23 mouse cellular contexts compared by ENCODE assay signal in the genomic region with DNA sequence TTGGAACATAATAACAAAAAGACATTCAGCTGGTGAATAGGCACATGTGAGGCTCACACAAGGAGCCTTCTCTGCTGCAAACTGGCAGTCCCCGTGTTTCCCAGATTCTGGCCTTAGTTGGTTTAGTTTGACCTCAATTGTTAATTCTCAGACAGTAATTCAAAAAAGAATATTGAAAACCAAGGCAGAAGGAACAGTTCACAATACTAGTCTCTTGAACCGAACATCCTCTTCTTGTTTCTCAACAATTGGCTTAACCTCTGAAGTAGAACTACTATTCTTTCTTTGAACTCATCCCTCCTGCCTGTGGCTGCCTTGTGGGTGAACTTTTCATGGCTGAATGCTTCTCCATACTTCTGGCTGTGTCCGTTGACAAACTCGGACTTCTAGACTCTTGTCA.
A peak's percentile ranks its signal among the peaks of the same experiment; 100 is the strongest.
DNase-seq lines count a peak whose midpoint lies in the region; ATAC-seq lines count a peak whose summit lies in the region.
"Had no signal": no experiment of that assay in that cellular context is flagged by ENCODE, and none has a peak within 500 bp of the region (broad histone marks: within the 10 kb centered on the region; RNA-seq: fewer than 3 reads in every experiment).

No protein-coding gene starts in this region.

- no peak for ATAC-seq in midbrain, embryonic 11.5 days (ENCODE audit: low FRiP score)
- ATAC-seq in midbrain, embryonic 14.5 days (ENCODE audit: low FRiP score, low TSS enrichment) = no peak
- ATAC-seq: forebrain, embryonic 14.5 days; forebrain, embryonic 16.5 days; Patski had no signal

- no peaks in the 10 kb centered on the region for H3K9me3 ChIP-seq in midbrain, embryonic 11.5 days (ENCODE audit: control insufficient read depth, low read length)
- H3K9me3 ChIP-seq in midbrain, embryonic 14.5 days (ENCODE audit: control insufficient read depth, low read length) = no peaks in the 10 kb centered on the region
- H3K9me3 ChIP-seq: embryonic facial prominence, embryonic 13.5 days; embryonic facial prominence, embryonic 15.5 days; forebrain, embryonic 10.5 days; forebrain, embryonic 12.5 days had no signal

- no peak overlapping the region for H3K27ac ChIP-seq in midbrain, embryonic 11.5 days (ENCODE audit: low read depth, low read length)
- H3K27ac ChIP-seq in midbrain, embryonic 14.5 days (replicated peaks; ENCODE audit: low read depth, low read length) = no peak overlapping the region
- H3K27ac ChIP-seq: embryonic facial prominence, embryonic 13.5 days; embryonic facial prominence, embryonic 15.5 days; forebrain, embryonic 10.5 days; forebrain, embryonic 12.5 days had no signal

- no peak overlapping the region for H3K4me3 ChIP-seq in midbrain, embryonic 11.5 days (ENCODE audit: low read depth, low read length)
- H3K4me3 ChIP-seq in midbrain, embryonic 14.5 days (replicated peaks; ENCODE audit: low read depth, low read length) = no peak overlapping the region
- H3K4me3 ChIP-seq: embryonic facial prominence, embryonic 13.5 days; embryonic facial prominence, embryonic 15.5 days; erythroblast, embryonic 14.5 days; forebrain, embryonic 10.5 days; forebrain, embryonic 12.5 days had no signal

- 17% methylated on average over 4 of the region's 4 CpGs for WGBS in midbrain, embryonic 11.5 days
- 11% methylated on average over 4 of the region's 4 CpGs for WGBS in midbrain, embryonic 14.5 days

- H3K4me1 ChIP-seq in midbrain, embryonic 11.5 days (ENCODE audit: control insufficient read depth, insufficient read depth, low read length) = no peaks in the 10 kb centered on the region
- no peaks in the 10 kb centered on the region for H3K4me1 ChIP-seq in midbrain, embryonic 14.5 days (ENCODE audit: control insufficient read depth, insufficient read depth, low read length)
- H3K4me1 ChIP-seq: embryonic facial prominence, embryonic 13.5 days; embryonic facial prominence, embryonic 15.5 days; forebrain, embryonic 12.5 days had no signal

- DNase-seq in midbrain, embryonic 11.5 days (ENCODE audit: low spot score, missing footprints) = peak; percentile 81
- no peak for DNase-seq in midbrain, embryonic 14.5 days
- peak; percentile 82 for DNase-seq in Muller cell, postnatal 12 days (ENCODE audit: inconsistent ontology term)
- DNase-seq in embryo, embryonic 10.5 days (ENCODE audit: low spot score) = peak; percentile 15
- DNase-seq in spleen, postnatal 14 days (ENCODE audit: low spot score in 2 of 2) = no peak
- DNase-seq in thymus, postnatal 36 days = no peak
- DNase-seq: adrenal gland, adult 2 months; adrenal gland, postnatal 10 days; adrenal gland, postnatal 25 days; cerebellum, adult 11 months; cerebellum, adult 18-20 months; cerebellum, adult 8-10 months; cerebellum, adult 9-11 months; cerebellum, postnatal 14 days; cerebellum, postnatal 36 days had no signal

- no peak overlapping the region for H3K4me2 ChIP-seq in midbrain, embryonic 11.5 days
- H3K4me2 ChIP-seq in midbrain, embryonic 14.5 days (ENCODE audit: low read length) = no peak overlapping the region
- H3K4me2 ChIP-seq: embryonic facial prominence, embryonic 13.5 days; embryonic facial prominence, embryonic 15.5 days; forebrain, embryonic 12.5 days had no signal

- H3K36me3 ChIP-seq in midbrain, embryonic 11.5 days (ENCODE audit: control insufficient read depth, insufficient read depth, low read length) = no peaks in the 10 kb centered on the region
- no peaks in the 10 kb centered on the region for H3K36me3 ChIP-seq in midbrain, embryonic 14.5 days (ENCODE audit: control insufficient read depth, insufficient read depth, low read length)
- H3K36me3 ChIP-seq: embryonic facial prominence, embryonic 13.5 days; embryonic facial prominence, embryonic 15.5 days; forebrain, embryonic 10.5 days; forebrain, embryonic 12.5 days had no signal

- no peak overlapping the region for H3K9ac ChIP-seq in midbrain, embryonic 11.5 days (ENCODE audit: low read length)
- no peak overlapping the region for H3K9ac ChIP-seq in midbrain, embryonic 14.5 days (replicated peaks; ENCODE audit: low read length)
- H3K9ac ChIP-seq: embryonic facial prominence, embryonic 13.5 days; embryonic facial prominence, embryonic 15.5 days; forebrain, embryonic 12.5 days had no signal

- H3K27me3 ChIP-seq in midbrain, embryonic 11.5 days (ENCODE audit: control insufficient read depth, insufficient read depth, low read length) = no peaks in the 10 kb centered on the region
- H3K27me3 ChIP-seq in midbrain, embryonic 14.5 days (ENCODE audit: control insufficient read depth, insufficient read depth, low read length) = no peaks in the 10 kb centered on the region
- H3K27me3 ChIP-seq: embryonic facial prominence, embryonic 13.5 days; embryonic facial prominence, embryonic 15.5 days; forebrain, embryonic 12.5 days; Patski had no signal

Comparison
In these comparisons a context has a peak if more than half of its experiments do, and no peak if none do; other contexts are left out.
1. DNase-seq: peak in midbrain, embryonic 11.5 days (single experiment), Muller cell, postnatal 12 days (single experiment) and embryo, embryonic 10.5 days (single experiment); none in midbrain, embryonic 14.5 days (single experiment), spleen, postnatal 14 days (0 of 2) and thymus, postnatal 36 days (0 of 2).